Mouse (Mus musculus) intestine, postnatal 0 days (tissue): ENCODE data around the gene Fez2. TPM values are rescaled to one million over a fixed set of nuclear protein-coding genes. Genes with fewer than 3 reads are reported as not detected.

Experiments
- ATAC-seq: fragments of 200-750 bp; cut with Nextera tagmentation; 2 replicates; pipeline ENCODE4 v1.8.0; 2017; ENCODE audit warnings: mild to moderate bottlenecking, moderate TSS enrichment, moderate library complexity
- H3K27ac ChIP-seq: fragments of 300-500 bp; sonication (generic); 2 replicates; pipeline ENCODE4 v1.5.1; 2014; ENCODE audit warnings: mild to moderate bottlenecking, low read depth, low read length, moderate library complexity
- H3K27me3 ChIP-seq: fragments of 300-500 bp; sonication (generic); replicated peaks from 2 replicates; pipeline ENCODE4 v1.6.1; 2014; ENCODE audit warnings: low read length, mixed read lengths; ENCODE audit not compliant: control insufficient read depth, insufficient read depth
- H3K36me3 ChIP-seq: fragments of 300-500 bp; sonication (generic); 2 replicates; pipeline ENCODE4 v1.6.1; 2014; ENCODE audit warnings: mild to moderate bottlenecking, moderate library complexity; ENCODE audit not compliant: control insufficient read depth, insufficient read depth
- H3K4me1 ChIP-seq: fragments of 300-500 bp; sonication (generic); replicated peaks from 2 replicates; pipeline ENCODE4 v1.6.1; 2014; ENCODE audit warnings: antibody characterized with exemption, low read length, mixed read lengths; ENCODE audit not compliant: control insufficient read depth, insufficient read depth
- H3K4me2 ChIP-seq: fragments of 300-500 bp; sonication (generic); replicated peaks from 2 replicates; pipeline ENCODE4 v1.6.1; 2014; ENCODE audit warnings: low read depth, mild to moderate bottlenecking, moderate library complexity
- H3K4me3 ChIP-seq: fragments of 300-500 bp; sonication (generic); 2 replicates; pipeline ENCODE4 v1.5.1; 2014; ENCODE audit warnings: low read depth, low read length
- H3K9ac ChIP-seq: fragments of 300-500 bp; sonication (generic); 2 replicates; pipeline ENCODE4 v1.6.1; 2014; ENCODE audit warnings: mild to moderate bottlenecking, low read depth, low read length
- H3K9me3 ChIP-seq: fragments of 300-500 bp; sonication (generic); 2 replicates; pipeline ENCODE4 v1.6.1; 2016; ENCODE audit warnings: mixed run types; ENCODE audit not compliant: control insufficient read depth
- CTCF ChIP-seq: sonication (generic); IDR thresholded peaks from 2 replicates; pipeline ENCODE4 v1.5.1; 2016; ENCODE audit warnings: low read depth, mild to moderate bottlenecking, control low read depth, antibody characterized with exemption, moderate library complexity
- WGBS: fragments of 180-500 bp; shearing (Covaris S2); extraction: QIAGEN DNeasy Blood & Tissue Kit; methylation state at CpG from one replicate; pipeline ENCODE4 v1.1.7; 2014; 5-methylcytosine and 5-hydroxymethylcytosine counted together
- polyA plus RNA-seq: library from polyadenylated mRNA; unstranded; fragments of >200 nt; fragmentation: Nextera tagmentation; extraction: Ambion mirVana; gene quantifications from 2 replicates; pipeline ENCODE4 v1.2.1, GENCODE M21; 2015

The Fez2 gene
- polyA plus RNA-seq, 1 experiment from 2014 or later: 59.4 TPM

GRCm38 (mm10) chr17:78354871-78355270 is 63.1 kb downstream of the Fez2 start:
- Histone ChIP-seq H3K36me3 (peaks cover 44% of the 10 kb centered on the region), H3K9ac (no peak overlapping the region), H3K27ac (no peak overlapping the region), H3K27me3 (no peaks in the 10 kb centered on the region), H3K9me3 (no peaks in the 10 kb centered on the region), H3K4me2 (no peak overlapping the region), H3K4me1 (no peaks in the 10 kb centered on the region), H3K4me3 (no peak overlapping the region)
- no peak for ATAC-seq
- WGBS: 84% methylated on average over 12 of the region's 12 CpGs
- TF ChIP-seq CTCF: no peak

GRCm38 (mm10) chr17:78354411-78354810 is 63.5 kb downstream of the Fez2 start:
- H3K4me3 ChIP-seq: no peak overlapping the region
- ATAC-seq: no peak
- H3K9me3 ChIP-seq: no peaks in the 10 kb centered on the region
- H3K4me1 ChIP-seq: no peaks in the 10 kb centered on the region
- no peak overlapping the region for H3K4me2 ChIP-seq
- H3K36me3 ChIP-seq: peaks cover 47% of the 10 kb centered on the region
- H3K9ac ChIP-seq: no peak overlapping the region
- H3K27me3 ChIP-seq: no peaks in the 10 kb centered on the region
- TF ChIP-seq CTCF: no peak
- H3K27ac ChIP-seq: no peak overlapping the region
- 91% methylated on average over 2 of the region's 2 CpGs for WGBS

DNA sequence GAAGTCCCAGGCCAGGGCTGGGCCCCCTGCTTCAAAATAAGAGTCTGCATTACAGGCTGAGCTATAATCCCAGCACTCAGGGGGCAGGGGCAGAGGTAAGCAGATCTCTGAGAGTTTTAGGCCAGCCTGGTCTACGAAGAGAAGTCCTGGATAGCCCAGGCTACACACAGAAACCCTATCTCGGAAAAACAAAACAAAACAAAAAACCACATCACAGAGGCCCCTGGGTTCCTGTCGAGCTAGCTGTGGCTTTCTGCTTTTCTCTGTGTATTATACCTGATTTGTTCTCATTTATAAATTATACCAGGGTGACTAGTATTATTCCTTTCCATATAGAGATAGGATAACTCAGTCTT is 65.5 kb downstream of the Fez2 start:
- no peak for ATAC-seq
- no peak for TF ChIP-seq CTCF
- peaks cover 61% of the 10 kb centered on the region for H3K36me3 ChIP-seq
- no peak overlapping the region for H3K9ac ChIP-seq
- no peak overlapping the region for H3K4me3 ChIP-seq
- WGBS: 91% methylated on average over 3 of the region's 3 CpGs
- no peak overlapping the region for H3K4me2 ChIP-seq
- H3K9me3 ChIP-seq: no peaks in the 10 kb centered on the region
- no peaks in the 10 kb centered on the region for H3K27me3 ChIP-seq
- no peak overlapping the region for H3K27ac ChIP-seq
- H3K4me1 ChIP-seq: no peaks in the 10 kb centered on the region

DNA sequence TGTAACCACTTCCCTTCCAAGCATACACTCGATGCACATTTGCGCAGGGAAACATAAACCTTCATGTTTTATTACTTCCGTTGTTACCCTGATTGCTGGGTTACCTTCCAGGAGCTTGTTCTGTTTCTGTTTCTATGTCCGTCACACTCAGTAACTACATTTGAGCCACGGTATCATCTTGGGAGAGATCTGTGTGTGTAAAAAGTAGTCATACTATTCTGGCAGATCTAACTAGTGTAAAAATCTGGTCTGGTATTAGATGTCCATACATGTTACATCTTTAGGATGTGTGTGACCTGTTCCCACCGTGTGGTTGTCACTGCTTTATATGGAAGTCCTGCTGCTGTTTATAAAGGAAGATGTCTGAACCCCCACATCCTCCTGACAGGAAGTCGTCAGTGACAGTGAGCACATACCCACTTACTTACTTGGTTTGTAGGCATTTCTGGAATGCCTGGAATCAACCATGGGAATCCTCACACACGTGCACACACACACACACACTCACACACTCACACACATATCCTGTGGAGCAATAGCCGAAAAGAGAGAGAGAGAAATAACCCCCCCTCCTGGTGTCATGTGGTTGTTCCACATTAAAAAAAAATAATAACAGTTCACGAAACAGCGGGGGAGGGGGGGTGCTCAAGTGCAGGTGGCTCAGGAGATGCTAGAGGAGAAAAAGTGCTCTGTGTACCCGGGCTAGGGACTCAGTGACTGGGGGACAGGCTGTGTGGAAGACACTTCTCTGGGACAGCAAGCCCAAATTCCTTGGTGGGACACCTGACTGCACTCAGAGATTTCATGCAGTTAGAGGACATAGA is 66.1 kb downstream of the Fez2 start:
- TF ChIP-seq CTCF: 0 out of 2 replicates have a peak, but pooled peaks have one; percentile 19
- Histone ChIP-seq H3K4me3 (no peak overlapping the region), H3K27me3 (no peaks in the 10 kb centered on the region), H3K4me2 (no peak overlapping the region), H3K27ac (no peak overlapping the region), H3K9ac (no peak overlapping the region), H3K36me3 (peaks cover 61% of the 10 kb centered on the region), H3K9me3 (no peaks in the 10 kb centered on the region), H3K4me1 (no peaks in the 10 kb centered on the region)
- WGBS: 58% methylated on average over 12 of the region's 12 CpGs
- no peak for ATAC-seq

- Histone ChIP-seq H3K4me1 (no peaks in the 10 kb centered on the region), H3K4me3 (no peak overlapping the region), H3K9me3 (no peaks in the 10 kb centered on the region), H3K9ac (no peak overlapping the region), H3K27me3 (no peaks in the 10 kb centered on the region), H3K36me3 (peaks cover 44% of the 10 kb centered on the region), H3K4me2 (no peak overlapping the region), H3K27ac (no peak overlapping the region)
- no peak for TF ChIP-seq CTCF
- WGBS: 89% methylated on average over 17 of the region's 17 CpGs
- no peak for ATAC-seq
Observed at GRCm38 (mm10) chr17:78347111-78347801, 70.7 kb downstream of the Fez2 start.

DNA sequence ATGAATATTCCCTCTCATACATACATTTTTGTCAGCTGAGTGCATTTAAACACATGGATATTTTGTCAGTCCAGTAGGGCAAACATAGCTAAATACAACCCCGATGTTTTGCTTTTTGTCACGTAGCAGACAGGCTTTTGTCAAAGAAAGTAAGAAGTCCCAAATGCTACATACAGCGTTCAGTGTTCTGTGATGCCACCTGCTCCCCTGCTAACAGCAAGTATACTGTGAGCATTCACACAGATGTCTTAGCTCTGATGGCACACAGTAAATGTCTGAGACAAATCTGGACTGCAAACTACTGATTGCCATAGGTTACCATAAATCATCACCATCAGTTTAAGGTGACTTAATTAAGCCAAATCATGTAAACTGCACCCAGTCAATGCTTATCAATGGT is 74.3 kb downstream of the Fez2 start:
- Histone ChIP-seq H3K36me3 (peaks cover 21% of the 10 kb centered on the region), H3K27ac (no peak overlapping the region), H3K9ac (no peak overlapping the region), H3K27me3 (no peaks in the 10 kb centered on the region), H3K4me2 (no peak overlapping the region), H3K4me3 (no peak overlapping the region), H3K4me1 (no peaks in the 10 kb centered on the region), H3K9me3 (no peaks in the 10 kb centered on the region)
- TF ChIP-seq CTCF: no peak
- WGBS: 91% methylated on average over 3 of the region's 3 CpGs
- no peak for ATAC-seq
